Mouse (Mus musculus): ENCODE results near the gene R3hcc1l. TPM values are rescaled to one million over a fixed set of nuclear protein-coding genes. Genes with fewer than 3 reads are reported as not detected.
A peak's percentile ranks its signal among the peaks of the same experiment; 100 is the strongest.

Gene R3hcc1l
- polyA plus RNA-seq, 1 experiment from 2014 or later, result 11.3 TPM

DNA sequence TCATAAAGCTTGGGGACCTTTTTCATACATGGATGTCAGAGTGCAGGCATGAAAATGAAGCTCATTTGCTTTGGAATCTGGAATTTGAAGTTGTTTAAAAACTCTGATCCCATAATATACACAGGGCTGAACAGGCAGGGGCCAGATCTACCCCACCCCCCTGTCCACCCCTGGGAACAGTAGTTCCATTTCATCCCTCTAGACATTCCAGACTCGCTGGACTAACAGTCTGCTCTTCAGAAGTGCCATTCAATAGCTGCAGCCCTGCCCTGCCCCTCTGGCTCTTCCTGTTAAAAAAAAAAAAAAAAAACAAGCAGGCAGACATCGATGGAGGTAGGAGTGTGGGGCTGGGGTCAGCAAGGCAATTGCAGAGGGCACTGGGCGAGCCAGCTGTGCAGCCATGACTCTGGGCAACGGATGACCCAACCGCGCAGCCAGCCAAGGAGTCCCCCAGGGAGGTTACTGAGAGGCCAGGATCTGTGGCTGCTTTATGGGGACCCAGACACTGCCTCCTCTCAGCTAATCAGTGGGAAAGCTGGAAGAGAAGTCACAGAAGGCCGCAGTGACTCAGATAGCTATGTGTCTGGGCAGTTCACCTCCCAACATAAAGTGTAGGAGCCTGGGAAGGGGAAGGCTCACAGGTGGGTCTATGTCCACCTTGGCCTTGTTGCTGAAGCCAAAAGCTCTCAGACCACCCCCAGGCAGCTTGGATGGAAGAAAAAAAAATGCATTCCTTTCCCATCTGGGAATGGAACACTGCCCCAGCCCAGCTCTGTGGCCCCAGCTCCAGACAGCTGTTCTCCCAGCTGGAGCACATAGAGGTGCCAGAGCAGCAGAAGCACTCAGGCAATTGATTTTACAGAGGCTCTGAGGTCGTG lies 120.3 kb downstream of the R3hcc1l start:
- Histone ChIP-seq H3K36me3 (ENCODE audit: control insufficient read depth, insufficient read depth, low read length) (no peaks in the 10 kb centered on the region), H3K4me3 (ENCODE audit: low read depth, low read length) (no peak overlapping the region), H3K4me2 (replicated peaks; ENCODE audit: low read depth) (no peak overlapping the region), H3K27me3 (ENCODE audit: control insufficient read depth, insufficient read depth, low read length) (no peaks in the 10 kb centered on the region), H3K27ac (replicated peaks) (peak overlapping the region; percentile 81), H3K4me1 (replicated peaks; ENCODE audit: control insufficient read depth, insufficient read depth) (no peaks in the 10 kb centered on the region), H3K9ac (ENCODE audit: low read length) (no peak overlapping the region), H3K9me3 (ENCODE audit: control insufficient read depth, low read length) (no peaks in the 10 kb centered on the region)
- no peak for TF ChIP-seq EP300 (optimal IDR thresholded peaks at IDR 0.05)
- no peak for TF ChIP-seq CTCF (IDR thresholded peaks at IDR 0.05; ENCODE audit: low read depth)
- DNase-seq (ENCODE audit: low spot score), result no peak
- peak; percentile 67 for ATAC-seq (ENCODE audit: low FRiP score, low TSS enrichment)
- 42% methylated on average over 8 of the region's 8 CpGs for WGBS

DNA sequence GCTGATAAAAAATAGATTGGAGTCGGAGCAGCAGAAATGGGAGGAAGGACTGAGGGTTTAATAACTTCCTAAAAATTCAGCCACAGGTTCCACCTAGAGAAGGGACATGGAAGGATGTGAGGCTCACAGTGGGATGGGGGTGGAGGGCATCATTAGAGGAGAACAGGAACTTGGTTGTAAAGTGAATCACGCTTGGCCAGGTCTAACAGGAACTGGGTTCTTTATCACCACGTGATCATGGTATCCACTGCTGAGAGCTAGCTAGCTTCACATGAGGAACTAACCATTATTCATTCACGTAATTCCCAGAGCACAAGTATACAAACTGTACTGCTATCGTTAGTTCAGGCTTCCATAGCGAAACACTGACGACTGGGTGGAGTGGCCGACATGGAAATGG lies 121.0 kb downstream of the R3hcc1l start:
- no peak for DNase-seq (ENCODE audit: low spot score)
- Histone ChIP-seq H3K4me2 (replicated peaks; ENCODE audit: low read depth) (no peak overlapping the region), H3K36me3 (ENCODE audit: control insufficient read depth, insufficient read depth, low read length) (no peaks in the 10 kb centered on the region), H3K27ac (replicated peaks) (peak overlapping the region; percentile 81), H3K4me1 (replicated peaks; ENCODE audit: control insufficient read depth, insufficient read depth) (no peaks in the 10 kb centered on the region), H3K9me3 (ENCODE audit: control insufficient read depth, low read length) (no peaks in the 10 kb centered on the region), H3K27me3 (ENCODE audit: control insufficient read depth, insufficient read depth, low read length) (no peaks in the 10 kb centered on the region), H3K9ac (ENCODE audit: low read length) (no peak overlapping the region), H3K4me3 (ENCODE audit: low read depth, low read length) (no peak overlapping the region)
- TF ChIP-seq CTCF (IDR thresholded peaks at IDR 0.05; ENCODE audit: low read depth) (no peak), EP300 (optimal IDR thresholded peaks at IDR 0.05) (no peak)
- WGBS, result 40% methylated on average over 8 of the region's 8 CpGs
- peak; percentile 56; the same call in 1 of the 2 replicates for ATAC-seq (ENCODE audit: low FRiP score, low TSS enrichment)

DNA sequence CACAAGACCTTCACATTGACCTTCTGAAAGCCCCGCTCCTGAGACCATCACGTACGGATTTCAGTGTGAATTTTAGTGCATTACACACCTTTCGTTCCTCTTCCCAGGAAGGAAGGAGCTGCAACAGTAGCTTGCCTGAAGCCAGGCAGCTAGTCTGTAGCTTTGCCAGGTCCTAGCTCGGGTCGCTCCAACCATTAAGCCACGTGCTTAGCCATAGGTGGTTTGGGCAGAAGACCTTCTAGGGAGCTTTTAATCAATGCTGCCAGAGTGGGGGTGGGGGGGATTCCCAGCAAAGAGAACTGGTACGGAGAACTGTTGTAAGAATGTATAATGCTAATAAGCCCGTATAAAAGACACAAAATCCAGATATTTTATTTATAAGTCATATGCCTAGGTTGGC lies 121.7 kb downstream of the R3hcc1l start:
- TF ChIP-seq EP300 (optimal IDR thresholded peaks at IDR 0.05), result no peak
- no peak for TF ChIP-seq CTCF (IDR thresholded peaks at IDR 0.05; ENCODE audit: low read depth)
- no peak overlapping the region for H3K4me3 ChIP-seq (ENCODE audit: low read depth, low read length)
- no peak overlapping the region for H3K4me2 ChIP-seq (replicated peaks; ENCODE audit: low read depth)
- WGBS, result 63% methylated on average over 9 of the region's 9 CpGs
- no peaks in the 10 kb centered on the region for H3K27me3 ChIP-seq (ENCODE audit: control insufficient read depth, insufficient read depth, low read length)
- H3K9me3 ChIP-seq (ENCODE audit: control insufficient read depth, low read length), result no peaks in the 10 kb centered on the region
- ATAC-seq (ENCODE audit: low FRiP score, low TSS enrichment), result no peak
- peak overlapping the region; percentile 81; the same call in 1 of the 2 replicates for H3K27ac ChIP-seq (replicated peaks)
- H3K9ac ChIP-seq (ENCODE audit: low read length), result no peak overlapping the region
- H3K36me3 ChIP-seq (ENCODE audit: control insufficient read depth, insufficient read depth, low read length), result no peaks in the 10 kb centered on the region
- no peak for DNase-seq (ENCODE audit: low spot score)
- H3K4me1 ChIP-seq (replicated peaks; ENCODE audit: control insufficient read depth, insufficient read depth), result no peaks in the 10 kb centered on the region

Other genes with a start within 250 kb of the R3hcc1l start
- gene Crtac1, start 87.0 kb upstream of the R3hcc1l start, polyA plus RNA-seq (2015; fragmentation: Nextera tagmentation; extraction: Ambion mirVana), result 3.0 and 4.5 TPM in 2 replicates
- gene Loxl4, start 94.1 kb downstream of the R3hcc1l start, polyA plus RNA-seq (2015; fragmentation: Nextera tagmentation; extraction: Ambion mirVana), result 2.2 and 3.1 TPM in 2 replicates
- gene Pyroxd2, start 234.0 kb downstream of the R3hcc1l start, polyA plus RNA-seq (2015; fragmentation: Nextera tagmentation; extraction: Ambion mirVana), result 1.8 and 1.9 TPM in 2 replicates